Mouse (Mus musculus) splenic B cell, adult 2 months (primary cell): ENCODE results near the gene Degs1.
"Not testable (repeated sequence)": the region's sequence is repeated elsewhere in the genome, so short reads cannot be mapped to it uniquely, and the experiment has no call there.

Source experiments
- DNase-seq: peaks from one replicate; pipeline ENCODE4 v3.0.0-alpha.2; 2011; ENCODE audit warnings: low read depth, low spot score
- H3K27me3 ChIP-seq: 2 replicates; pipeline ENCODE4 v1.6.1; 2012; ENCODE audit warnings: mild to moderate bottlenecking, low read length, moderate library complexity, mixed read lengths; ENCODE audit not compliant: control insufficient read depth, poor library complexity, insufficient read depth, severe bottlenecking
- H3K36me3 ChIP-seq: 2 replicates; pipeline ENCODE4 v1.6.1; 2012; ENCODE audit warnings: mild to moderate bottlenecking, low read length, moderate library complexity, mixed read lengths; ENCODE audit not compliant: control insufficient read depth, poor library complexity, insufficient read depth, severe bottlenecking

The Degs1 gene

DNA sequence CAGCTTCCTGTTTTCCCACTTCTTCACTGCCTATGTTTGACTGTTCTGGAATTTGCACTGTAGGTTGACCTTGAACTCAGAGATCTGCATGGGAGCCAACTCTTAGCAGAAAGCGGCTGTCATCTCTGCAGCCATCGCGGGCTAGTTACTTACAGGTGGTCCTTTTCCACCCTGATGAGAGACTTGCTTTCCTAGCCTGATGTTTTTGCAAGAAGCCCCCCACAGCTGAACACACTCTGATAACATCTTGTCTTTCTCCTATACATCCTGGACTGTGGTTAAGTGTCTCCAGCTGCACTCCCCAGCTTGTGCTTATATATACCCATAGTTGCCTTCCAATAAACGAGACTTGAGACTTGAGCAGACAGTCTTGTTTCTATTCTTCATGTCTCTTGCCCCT, 9.7 kb upstream of the Degs1 start:
- no peak for DNase-seq
- H3K27me3 ChIP-seq: no peaks in the 10 kb centered on the region
- H3K36me3 ChIP-seq: no peaks in the 10 kb centered on the region; the same call in 1 of the 2 replicates

DNA sequence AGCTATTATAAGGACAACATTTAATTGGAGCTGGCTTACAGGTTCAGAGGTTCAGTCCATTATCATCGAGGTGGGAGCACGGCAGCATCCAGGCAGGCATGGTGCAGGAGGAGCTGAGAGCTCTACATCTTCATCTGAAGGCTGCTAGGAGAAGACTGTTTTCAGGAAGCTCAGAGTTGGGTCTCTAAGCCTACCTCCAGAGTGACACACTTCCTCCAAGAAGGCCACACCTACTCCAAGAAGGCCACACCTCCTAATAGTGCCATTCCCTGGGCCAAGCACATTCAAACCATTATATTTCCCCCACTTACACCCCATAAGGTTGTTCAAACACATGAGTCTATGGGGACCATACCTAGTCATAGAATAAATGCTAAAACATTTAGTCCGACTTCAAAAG, 8.1 kb upstream of the Degs1 start:
- H3K27me3 ChIP-seq, DNase-seq, H3K36me3 ChIP-seq: not testable (repeated sequence)

DNA sequence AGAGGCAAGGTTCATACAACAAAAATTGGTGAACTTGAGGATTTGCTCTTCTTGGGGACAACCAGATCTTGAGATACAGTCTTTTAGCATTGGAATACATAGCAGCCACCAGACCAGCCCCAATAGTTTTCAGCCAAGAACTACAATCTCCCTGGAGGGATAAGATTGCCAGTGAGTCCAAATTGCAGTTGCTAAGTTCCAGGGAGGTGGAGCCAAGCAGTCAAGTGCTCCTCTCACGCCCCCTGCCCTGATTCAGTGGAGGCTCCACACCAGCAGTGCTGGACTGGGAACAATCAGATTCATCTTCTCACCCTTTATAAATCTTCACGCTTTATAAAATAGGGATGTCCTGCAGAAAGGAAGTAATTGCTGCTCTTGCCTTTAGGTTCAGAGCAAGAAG, 7.2 kb upstream of the Degs1 start:
- Histone ChIP-seq H3K27me3 (no peaks in the 10 kb centered on the region), H3K36me3 (no peaks in the 10 kb centered on the region)
- DNase-seq: no peak

DNA sequence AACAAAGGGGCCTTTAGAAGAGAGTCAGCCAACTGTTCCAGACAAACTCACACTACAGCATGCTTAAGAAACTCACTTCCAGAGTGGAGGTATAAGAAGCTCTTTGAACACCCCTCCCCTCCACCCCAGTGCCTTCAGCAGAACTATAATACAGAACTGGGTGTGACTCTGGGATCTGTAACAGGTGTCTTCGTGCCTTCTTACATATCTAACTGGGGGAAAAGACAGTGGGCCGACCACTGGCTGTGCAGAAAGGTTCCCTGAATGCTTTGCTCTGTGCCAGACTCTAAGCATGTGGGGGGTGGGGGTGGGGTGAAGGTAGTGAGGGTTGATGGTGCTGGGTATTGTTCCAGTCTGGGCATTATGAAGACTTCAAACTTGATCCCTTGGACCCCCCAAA, 6.0 kb upstream of the Degs1 start:
- no peaks in the 10 kb centered on the region for H3K27me3 ChIP-seq
- DNase-seq: no peak
- no peaks in the 10 kb centered on the region for H3K36me3 ChIP-seq

DNA sequence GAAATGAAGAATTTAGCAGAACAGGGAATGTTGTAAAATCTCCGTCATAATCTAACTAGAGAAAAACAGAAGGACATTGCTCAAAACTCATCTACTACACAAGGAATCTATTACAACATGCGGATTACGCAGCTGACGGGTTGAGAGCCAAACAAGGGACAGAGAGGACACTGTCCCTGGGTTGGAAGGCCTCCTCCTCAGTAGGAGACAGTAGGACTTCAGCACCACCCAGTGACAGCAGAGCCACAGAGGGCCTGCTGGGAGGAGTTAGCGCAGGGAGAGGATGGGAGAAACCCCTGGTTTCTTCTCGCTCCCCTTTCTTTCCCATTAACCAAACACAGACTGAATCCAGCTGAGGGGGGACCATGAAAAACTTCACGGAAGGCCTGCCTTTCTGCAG, 5.2 kb upstream of the Degs1 start:
- Histone ChIP-seq H3K36me3 (no peaks in the 10 kb centered on the region), H3K27me3 (no peaks in the 10 kb centered on the region)
- no peak for DNase-seq

DNA sequence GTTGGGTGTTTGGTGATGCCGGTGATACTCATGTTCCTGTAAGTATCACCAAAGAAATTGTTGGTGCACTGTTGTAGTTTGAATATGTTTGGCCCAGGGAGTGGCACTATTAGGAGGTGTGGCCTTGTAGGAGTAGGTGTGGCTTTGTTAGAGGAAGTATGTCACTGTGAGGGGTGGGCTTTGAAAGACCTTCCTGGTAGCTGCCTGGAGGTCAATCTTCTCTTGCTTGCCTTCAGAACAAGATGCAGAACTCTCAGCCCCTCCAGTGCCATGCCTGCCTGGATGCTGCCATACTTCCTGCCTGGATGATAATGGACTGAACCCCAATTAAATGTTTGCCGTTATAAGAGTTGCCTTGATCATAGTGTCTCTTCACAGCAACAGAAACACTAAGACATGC, 2.2 kb upstream of the Degs1 start:
- DNase-seq: no peak
- Histone ChIP-seq H3K27me3 (no peaks in the 10 kb centered on the region), H3K36me3 (no peaks in the 10 kb centered on the region)

DNA sequence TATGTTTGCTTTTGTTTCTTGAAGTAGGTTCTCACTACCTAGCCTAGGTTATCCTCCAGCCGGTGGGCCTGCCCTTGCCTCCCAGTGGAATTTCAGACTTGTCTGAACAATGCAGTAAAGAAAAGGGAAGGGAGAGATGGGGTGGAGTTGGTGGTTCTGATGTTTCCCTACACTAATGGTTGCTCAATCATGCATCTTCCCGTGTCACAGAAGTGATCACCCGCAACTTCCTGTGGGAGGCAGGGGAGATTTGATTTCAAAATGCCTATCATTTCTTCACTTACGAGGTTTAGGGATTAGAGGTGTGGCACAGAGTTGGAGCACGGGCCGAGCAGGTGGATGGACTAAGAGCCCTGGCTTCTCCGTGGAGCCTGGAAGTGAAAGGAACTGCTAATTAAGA, 627 bp upstream of the Degs1 start:
- no peaks in the 10 kb centered on the region for H3K27me3 ChIP-seq
- peak; percentile 42 for DNase-seq
- peaks cover 2% of the 10 kb centered on the region; the same call in 1 of the 2 replicates for H3K36me3 ChIP-seq

DNA sequence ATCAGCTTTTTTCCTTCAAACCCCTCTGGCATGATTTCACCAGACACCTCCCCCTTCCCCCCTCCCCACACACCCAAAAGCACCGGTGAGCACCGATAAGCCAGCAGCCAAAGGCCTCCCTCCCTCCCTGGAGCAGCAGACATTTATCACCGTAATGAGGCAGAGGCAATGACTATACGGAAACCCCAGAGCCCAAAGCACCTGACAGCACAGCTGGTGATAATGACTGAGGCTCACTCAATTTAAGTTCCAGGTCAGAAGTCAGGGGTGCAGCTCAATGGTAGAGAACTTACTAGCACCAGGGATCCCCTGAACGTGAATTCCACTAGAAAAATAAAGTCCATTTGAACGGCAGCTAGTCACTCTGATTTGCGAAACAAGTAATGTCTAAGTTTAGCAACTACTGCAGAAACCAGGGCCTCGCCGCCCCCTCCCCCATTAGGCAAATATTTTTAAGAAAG, 1.3 kb downstream of the Degs1 start:
- no peaks in the 10 kb centered on the region for H3K27me3 ChIP-seq
- peaks cover 2% of the 10 kb centered on the region; the same call in 1 of the 2 replicates for H3K36me3 ChIP-seq
- DNase-seq: peak; percentile 59

DNA sequence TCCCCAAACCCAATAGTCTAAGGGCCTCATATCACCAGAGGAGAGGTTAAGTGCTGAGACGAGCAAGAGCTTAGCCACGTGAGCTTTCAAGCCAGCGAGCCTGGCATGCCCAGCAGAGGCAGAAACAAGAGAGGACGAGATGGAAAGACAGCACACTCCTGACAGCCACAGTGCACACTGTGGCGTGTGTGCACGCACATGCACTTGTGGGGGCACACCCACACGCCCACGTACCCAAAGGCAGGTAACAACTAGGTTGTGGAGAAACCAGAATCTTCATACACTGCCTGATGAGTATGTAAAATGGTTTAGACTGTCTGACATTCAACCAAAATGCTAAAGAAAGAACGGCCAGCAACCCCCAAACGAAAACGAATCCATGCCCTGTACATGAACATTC, 2.0 kb downstream of the Degs1 start:
- peaks cover 2% of the 10 kb centered on the region; the same call in 1 of the 2 replicates for H3K36me3 ChIP-seq
- no peaks in the 10 kb centered on the region for H3K27me3 ChIP-seq
- DNase-seq: peak; percentile 7

DNA sequence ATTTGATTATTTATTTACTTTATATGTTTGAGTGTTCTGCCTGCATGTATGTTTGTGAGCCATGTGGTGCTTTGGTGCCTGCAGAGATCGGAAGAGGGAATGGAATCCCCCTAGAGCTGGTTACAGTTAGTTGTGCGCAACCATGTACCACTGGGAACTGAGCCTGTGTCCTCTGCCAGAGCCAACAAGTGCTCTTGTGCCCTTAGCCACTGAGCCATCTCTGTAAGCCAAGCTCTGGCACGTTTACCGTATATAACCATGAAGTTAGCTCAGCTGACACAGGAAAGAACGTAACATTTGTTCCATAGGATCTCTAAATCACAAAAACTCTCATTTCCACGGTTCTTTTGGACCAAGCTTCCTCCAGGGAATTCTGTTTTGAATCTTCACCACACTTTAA, 2.6 kb downstream of the Degs1 start:
- Histone ChIP-seq H3K27me3 (no peaks in the 10 kb centered on the region), H3K36me3 (peaks cover 3% of the 10 kb centered on the region; the same call in 1 of the 2 replicates)
- no peak for DNase-seq

DNA sequence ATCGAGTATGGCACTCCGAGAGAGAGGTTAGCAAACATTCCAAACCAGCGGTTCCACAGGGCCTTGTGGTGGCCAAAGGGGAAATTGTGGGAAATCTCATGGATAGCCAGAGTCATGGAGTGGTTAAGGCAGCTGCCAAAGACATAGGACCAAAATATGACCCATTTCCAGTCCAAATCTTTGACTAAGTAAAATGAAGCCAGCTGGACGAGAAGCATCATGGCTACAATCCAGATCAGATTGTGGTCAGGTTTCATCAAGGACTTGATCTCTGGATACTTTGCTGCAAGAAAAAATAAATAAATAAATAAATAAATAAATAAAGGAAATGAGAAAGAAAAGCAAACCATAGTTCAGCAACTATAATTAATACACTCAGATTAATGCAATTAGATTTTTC, 3.2 kb downstream of the Degs1 start:
- peaks cover 3% of the 10 kb centered on the region; the same call in 1 of the 2 replicates for H3K36me3 ChIP-seq
- no peak for DNase-seq

DNA sequence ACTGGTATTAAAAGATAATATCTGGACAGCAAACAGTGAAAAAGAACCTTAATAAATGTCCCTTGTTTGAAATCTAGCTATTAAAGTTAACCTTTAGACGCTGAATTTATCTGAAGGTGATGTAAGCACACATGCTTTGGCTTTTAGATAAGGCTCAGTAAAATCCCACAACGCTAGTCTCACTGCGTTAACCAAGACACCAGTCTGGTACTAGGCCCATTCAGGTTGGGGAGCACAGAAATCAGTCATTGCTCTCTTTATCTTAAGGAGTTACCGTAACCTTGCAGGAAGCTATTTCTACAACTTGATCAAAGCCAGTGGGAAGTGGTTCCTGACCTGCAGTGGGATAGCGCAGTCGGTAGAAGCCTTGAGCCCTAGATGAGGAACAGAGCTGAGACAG, 7.5 kb downstream of the Degs1 start:
- DNase-seq: no peak
- peaks cover 4% of the 10 kb centered on the region for H3K36me3 ChIP-seq
- H3K27me3 ChIP-seq: no peaks in the 10 kb centered on the region

More for the DNA sequence above, 3.2 kb downstream of the Degs1 start:
- H3K27me3 ChIP-seq: no peaks in the 10 kb centered on the region

DNA sequence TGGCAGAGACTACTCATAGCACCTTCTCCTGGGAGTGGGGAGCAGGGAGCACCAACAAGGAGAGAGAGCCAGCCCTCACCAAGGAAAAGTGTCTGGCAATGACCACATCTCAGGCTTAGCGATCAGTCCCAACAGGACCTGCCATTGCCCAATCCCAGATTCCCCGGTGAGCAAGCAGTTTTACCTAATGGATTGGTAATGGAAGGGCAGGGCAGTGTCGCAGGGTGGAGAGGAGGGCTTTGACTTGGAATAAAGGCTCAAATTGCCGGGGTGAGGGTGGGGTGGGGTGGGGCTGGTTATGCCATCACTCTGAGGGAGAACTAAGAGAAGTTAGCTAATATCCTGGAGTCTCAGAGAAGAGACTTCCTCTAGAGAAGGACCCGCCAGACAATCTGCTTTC, 11.0 kb downstream of the Degs1 start:
- no peak for DNase-seq
- Histone ChIP-seq H3K27me3 (no peaks in the 10 kb centered on the region), H3K36me3 (peaks cover 3% of the 10 kb centered on the region; the same call in 1 of the 2 replicates)

DNA sequence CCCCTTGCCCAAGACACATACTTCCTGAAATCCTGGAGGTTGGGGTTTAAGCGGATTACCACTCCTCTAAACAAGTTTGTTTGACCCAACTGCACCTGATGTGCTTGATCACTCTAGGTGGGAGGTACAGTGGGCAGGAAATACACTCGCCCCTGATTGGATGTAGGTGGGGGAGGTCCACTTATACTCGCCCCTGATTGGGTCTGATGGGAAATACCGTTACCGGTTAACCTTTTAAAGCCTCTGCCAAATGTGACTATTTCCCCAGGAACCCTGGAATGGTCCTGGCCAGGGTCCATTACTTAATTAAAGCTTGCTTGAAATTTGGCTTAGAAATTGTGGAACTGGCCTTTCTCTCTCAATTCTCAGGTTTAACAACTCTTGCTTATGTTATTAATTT, 11.5 kb downstream of the Degs1 start:
- peaks cover 3% of the 10 kb centered on the region; the same call in 1 of the 2 replicates for H3K36me3 ChIP-seq
- no peaks in the 10 kb centered on the region for H3K27me3 ChIP-seq
- no peak for DNase-seq

DNA sequence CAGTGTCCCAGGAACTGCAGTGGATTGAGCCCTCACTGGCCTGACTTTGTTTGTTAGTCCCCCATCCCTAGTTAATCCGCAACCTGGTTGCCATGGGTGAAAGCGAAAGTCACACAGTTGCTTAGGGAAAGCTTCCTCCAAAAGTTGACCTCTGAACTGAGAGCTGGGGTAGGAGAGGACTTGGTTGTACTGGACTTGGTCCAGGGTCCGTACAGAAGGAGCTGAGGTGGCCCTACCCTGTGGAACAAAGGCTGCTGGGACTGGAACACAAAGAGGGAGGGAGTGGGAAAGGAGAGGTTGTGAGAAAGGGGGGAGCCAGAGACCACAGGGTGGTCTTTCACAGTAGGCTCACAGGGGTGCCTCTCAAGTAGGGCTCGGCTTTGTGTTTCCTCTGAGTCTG, 14.3 kb downstream of the Degs1 start:
- no peaks in the 10 kb centered on the region for H3K27me3 ChIP-seq
- DNase-seq: no peak
- peaks cover 1% of the 10 kb centered on the region; the same call in 1 of the 2 replicates for H3K36me3 ChIP-seq

DNA sequence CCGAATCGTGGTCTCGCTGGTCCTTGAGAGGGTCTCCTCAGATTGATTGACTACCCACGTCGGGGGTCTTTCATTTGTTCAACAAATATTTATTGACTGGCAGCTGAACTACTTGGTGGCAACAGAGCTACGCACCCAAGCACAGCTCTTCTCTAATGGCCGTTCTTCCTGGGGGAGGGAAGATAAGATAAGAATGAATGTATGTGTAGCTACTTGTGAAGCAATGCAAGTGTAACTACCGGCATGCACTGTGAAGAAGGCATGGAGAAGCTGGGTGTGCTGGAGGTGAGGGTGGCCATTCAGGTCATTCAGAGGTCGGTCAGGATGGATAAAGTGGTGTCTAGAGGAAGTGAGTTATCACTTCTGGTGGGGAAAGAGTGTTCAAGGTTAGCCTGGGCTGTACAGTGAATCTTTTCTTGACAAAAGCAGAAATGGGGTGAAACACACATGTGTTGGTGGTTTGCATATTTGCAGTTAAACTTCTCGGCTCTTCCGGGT, 16.5 kb downstream of the Degs1 start:
- DNase-seq: no peak
- no peaks in the 10 kb centered on the region for H3K27me3 ChIP-seq
- H3K36me3 ChIP-seq: no peaks in the 10 kb centered on the region
